In the genomic region with DNA sequence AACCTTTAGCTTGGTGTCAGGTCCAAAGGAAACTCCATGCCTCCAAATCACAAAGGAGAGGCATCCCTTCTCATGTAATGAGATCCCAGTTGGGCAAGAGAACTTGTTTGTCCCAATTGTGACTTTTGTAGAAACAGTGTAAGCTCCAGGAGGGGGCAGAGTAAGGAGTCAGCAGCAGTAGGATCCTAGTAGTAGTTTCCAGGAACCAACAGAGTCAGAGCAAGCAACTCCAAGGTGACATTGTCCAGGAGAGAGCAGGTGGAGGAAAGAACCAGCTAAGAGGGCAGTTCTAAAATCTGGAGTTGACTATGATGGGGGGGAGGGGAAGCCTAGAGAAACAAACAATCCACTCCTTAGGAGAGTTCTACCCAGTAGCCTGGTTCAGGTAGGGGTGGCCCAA, we compare ENCODE assay signal across 27 mouse cellular contexts.
"Had no signal": no experiment of that assay in that cellular context is flagged by ENCODE, and none has a peak within 500 bp of the region (broad histone marks: within the 10 kb centered on the region; RNA-seq: fewer than 3 reads in every experiment).

No protein-coding gene starts in this region.

- H3K9me3 ChIP-seq: heart, embryonic 13.5 days; heart, embryonic 15.5 days; hindbrain, embryonic 10.5 days; hindbrain, embryonic 12.5 days; hindbrain, embryonic 15.5 days; kidney, embryonic 15.5 days; limb, embryonic 13.5 days; limb, embryonic 15.5 days; liver, embryonic 13.5 days had no signal

- H3K4me1 ChIP-seq: heart, embryonic 13.5 days; heart, embryonic 15.5 days; hindbrain, embryonic 12.5 days; hindbrain, embryonic 15.5 days; limb, embryonic 13.5 days; limb, embryonic 15.5 days; liver, embryonic 13.5 days had no signal

- DNase-seq: gastrocnemius, adult 2 months; gastrocnemius, postnatal 10 days; gastrocnemius, postnatal 25 days; heart, adult 2 months; heart, postnatal 14 days; heart, postnatal 4 days; kidney, adult 11 months; kidney, adult 2 months; kidney, adult 9 months; kidney, postnatal 14 days; kidney, postnatal 36 days; layer of hippocampus, adult 9-11 months; layer of hippocampus, postnatal 36 days; left cerebral cortex, postnatal 4 days; liver, embryonic 13.5 days had no signal

- H3K27me3 ChIP-seq: heart, embryonic 15.5 days; hindbrain, embryonic 12.5 days; hindbrain, embryonic 15.5 days; kidney, embryonic 15.5 days; limb, embryonic 13.5 days; limb, embryonic 15.5 days; liver, embryonic 13.5 days had no signal

- H3K4me2 ChIP-seq: heart, embryonic 11.5 days; heart, embryonic 13.5 days; heart, embryonic 15.5 days; hindbrain, embryonic 12.5 days; hindbrain, embryonic 15.5 days; kidney, embryonic 15.5 days; limb, embryonic 13.5 days; limb, embryonic 15.5 days; liver, embryonic 13.5 days had no signal

- ATAC-seq: hindbrain, postnatal 0 days; intestine, embryonic 16.5 days had no signal

- H3K36me3 ChIP-seq: heart, embryonic 13.5 days; heart, embryonic 15.5 days; hindbrain, embryonic 10.5 days; hindbrain, embryonic 12.5 days; hindbrain, embryonic 15.5 days; kidney, embryonic 15.5 days; limb, embryonic 13.5 days; limb, embryonic 15.5 days; liver, embryonic 13.5 days had no signal

- H3K9ac ChIP-seq: heart, embryonic 13.5 days; heart, embryonic 15.5 days; hindbrain, embryonic 12.5 days; hindbrain, embryonic 15.5 days; kidney, embryonic 15.5 days; limb, embryonic 13.5 days; limb, embryonic 15.5 days; liver, embryonic 13.5 days had no signal

- H3K27ac ChIP-seq: gastrocnemius, adult 2 months; heart, adult 2 months; heart, embryonic 13.5 days; heart, embryonic 15.5 days; hindbrain, embryonic 10.5 days; hindbrain, embryonic 12.5 days; hindbrain, embryonic 15.5 days; hindbrain, postnatal 0 days; kidney, embryonic 15.5 days; kidney, postnatal 0 days; limb, embryonic 13.5 days; limb, embryonic 15.5 days; liver, embryonic 13.5 days had no signal

- H3K4me3 ChIP-seq: gastrocnemius, adult 2 months; heart, adult 2 months; heart, embryonic 13.5 days; heart, embryonic 15.5 days; hindbrain, embryonic 10.5 days; hindbrain, embryonic 12.5 days; hindbrain, embryonic 15.5 days; kidney, embryonic 15.5 days; limb, embryonic 13.5 days; limb, embryonic 15.5 days; liver, embryonic 13.5 days had no signal
